Mouse (Mus musculus) bone marrow, adult 2 months (tissue): ENCODE measurements around the gene Polm. TPM values are rescaled to one million over a fixed set of nuclear protein-coding genes. Genes with fewer than 3 reads are reported as not detected.

Experiments used
- H3K27ac ChIP-seq: fragments of 200-500 bp; 2 replicates; pipeline ENCODE4 v1.5.1; 2012; ENCODE audit warnings: low read depth, mild to moderate bottlenecking, control low read depth, inconsistent platforms, low read length; ENCODE audit not compliant: control insufficient read depth, poor library complexity, insufficient read depth
- H3K4me1 ChIP-seq: fragments of 200-500 bp; 2 replicates; pipeline ENCODE4 v1.6.1; 2011; ENCODE audit warnings: low read length; ENCODE audit not compliant: control insufficient read depth, insufficient read depth
- H3K4me3 ChIP-seq: fragments of 200-500 bp; replicated peaks from 2 replicates; pipeline ENCODE3; 2011; ENCODE audit warnings: mild to moderate bottlenecking, low read depth, low read length, control low read depth; ENCODE audit not compliant: control insufficient read depth
- CTCF ChIP-seq: fragments of 200-500 bp; IDR thresholded peaks from 2 replicates; pipeline ENCODE4 v1.5.1; 2011; ENCODE audit warnings: low read length, control low read depth; ENCODE audit not compliant: control insufficient read depth, insufficient read depth
- POLR2A ChIP-seq: fragments of 200-500 bp; IDR thresholded peaks from 2 replicates; pipeline ENCODE4 v1.6.1; 2011; ENCODE audit warnings: low read depth, mild to moderate bottlenecking, control low read depth, low read length, borderline replicate concordance; ENCODE audit not compliant: control insufficient read depth
- WGBS: fragments of 180-500 bp; shearing (Covaris S2); methylation state at CpG from one replicate; pipeline ENCODE4 v1.1.7; 2018; 5-methylcytosine and 5-hydroxymethylcytosine counted together
- polyA plus RNA-seq: library from polyadenylated mRNA; stranded (reverse); fragments of >200 nt; gene quantifications from 2 replicates; pipeline ENCODE4 v1.2.4, GENCODE M21; 2011; ENCODE audit warnings: low replicate concordance; ENCODE audit not compliant: missing spikeins, insufficient read depth, insufficient read length

The Polm gene
- polyA plus RNA-seq, 1 experiment = 42.5 TPM

DNA sequence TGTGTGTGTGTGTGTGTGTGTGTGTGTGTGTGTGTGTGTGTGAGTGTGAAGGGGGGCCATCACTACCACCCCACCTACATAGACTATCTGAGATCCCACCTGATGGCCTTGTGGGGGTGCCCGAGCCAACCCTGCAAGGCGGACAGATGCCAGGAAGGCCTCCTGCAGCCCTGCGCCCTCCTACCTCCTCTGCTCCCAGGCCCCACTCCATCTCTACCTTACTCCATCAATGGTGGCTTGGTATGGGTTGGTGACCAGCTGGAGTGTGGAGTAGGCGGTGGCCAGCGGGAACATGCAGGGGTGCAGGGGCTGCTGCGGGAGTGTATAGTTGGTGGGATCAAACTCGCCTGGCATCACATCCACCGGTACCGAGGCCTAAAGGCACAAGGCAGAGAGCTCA is 35.4 kb upstream of the Polm start:
- TF ChIP-seq POLR2A = no peak
- TF ChIP-seq CTCF = no peak
- WGBS = 93% methylated on average over 9 of the region's 9 CpGs
- H3K4me1 ChIP-seq = no peaks in the 10 kb centered on the region
- H3K4me3 ChIP-seq = no peak overlapping the region
- no peak overlapping the region for H3K27ac ChIP-seq

DNA sequence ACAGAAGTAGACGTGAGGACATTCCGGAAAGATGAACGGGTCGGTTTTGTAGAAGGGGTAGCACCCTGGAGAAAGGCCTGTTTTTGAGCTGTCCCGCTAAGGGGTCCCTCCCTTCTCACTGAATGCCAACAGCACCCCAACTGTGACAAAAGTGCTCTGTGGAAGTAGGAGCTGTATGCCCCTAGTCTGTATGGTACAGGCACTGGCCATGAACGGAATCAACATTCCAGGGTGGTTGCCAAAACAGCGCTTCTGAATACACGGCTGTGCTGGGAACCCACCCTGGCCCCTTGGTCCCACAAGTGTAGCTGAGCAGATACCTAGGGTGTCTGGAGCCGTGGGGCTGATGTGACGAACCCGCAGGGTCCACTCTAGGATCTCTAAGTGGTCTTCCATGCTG is 34.9 kb upstream of the Polm start:
- H3K27ac ChIP-seq = no peak overlapping the region
- H3K4me1 ChIP-seq = no peaks in the 10 kb centered on the region
- TF ChIP-seq CTCF (no peak), POLR2A (no peak)
- WGBS = 91% methylated on average over 11 of the region's 11 CpGs
- no peak overlapping the region for H3K4me3 ChIP-seq

DNA sequence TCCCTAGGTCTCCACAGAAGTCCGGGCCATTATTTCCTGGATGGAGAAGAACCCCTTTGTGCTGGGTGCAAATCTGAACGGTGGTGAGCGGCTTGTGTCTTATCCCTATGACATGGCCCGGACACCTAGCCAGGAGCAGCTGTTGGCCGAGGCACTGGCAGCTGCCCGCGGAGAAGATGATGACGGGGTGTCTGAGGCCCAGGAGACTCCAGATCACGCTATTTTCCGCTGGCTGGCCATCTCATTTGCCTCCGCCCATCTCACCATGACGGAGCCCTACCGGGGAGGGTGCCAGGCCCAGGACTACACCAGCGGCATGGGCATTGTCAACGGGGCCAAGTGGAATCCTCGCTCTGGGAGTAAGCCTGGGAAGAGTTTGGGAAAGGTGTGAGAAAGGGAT is 32.3 kb upstream of the Polm start:
- TF ChIP-seq CTCF (no peak), POLR2A (no peak)
- WGBS = 93% methylated on average over 16 of the region's 16 CpGs
- no peaks in the 10 kb centered on the region for H3K4me1 ChIP-seq
- no peak overlapping the region for H3K4me3 ChIP-seq
- no peak overlapping the region for H3K27ac ChIP-seq

DNA sequence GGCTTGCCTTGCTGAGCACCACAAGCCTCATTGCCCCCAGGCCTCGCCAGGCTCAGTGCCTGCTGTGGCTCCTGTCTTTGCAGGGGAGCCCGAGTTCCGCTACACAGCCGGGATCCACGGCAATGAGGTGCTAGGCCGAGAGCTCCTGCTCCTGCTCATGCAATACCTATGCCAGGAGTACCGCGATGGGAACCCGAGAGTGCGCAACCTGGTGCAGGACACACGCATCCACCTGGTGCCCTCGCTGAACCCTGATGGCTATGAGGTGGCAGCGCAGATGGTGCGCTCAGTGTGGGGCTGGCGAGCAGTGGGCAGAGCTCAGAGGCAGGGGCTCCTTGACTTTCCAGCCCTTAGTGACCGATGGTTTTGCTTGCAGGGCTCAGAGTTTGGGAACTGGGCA is 31.5 kb upstream of the Polm start:
- no peak overlapping the region for H3K4me3 ChIP-seq
- WGBS = 90% methylated on average over 16 of the region's 16 CpGs
- H3K4me1 ChIP-seq = no peaks in the 10 kb centered on the region
- TF ChIP-seq POLR2A (no peak), CTCF (no peak)
- H3K27ac ChIP-seq = no peak overlapping the region

DNA sequence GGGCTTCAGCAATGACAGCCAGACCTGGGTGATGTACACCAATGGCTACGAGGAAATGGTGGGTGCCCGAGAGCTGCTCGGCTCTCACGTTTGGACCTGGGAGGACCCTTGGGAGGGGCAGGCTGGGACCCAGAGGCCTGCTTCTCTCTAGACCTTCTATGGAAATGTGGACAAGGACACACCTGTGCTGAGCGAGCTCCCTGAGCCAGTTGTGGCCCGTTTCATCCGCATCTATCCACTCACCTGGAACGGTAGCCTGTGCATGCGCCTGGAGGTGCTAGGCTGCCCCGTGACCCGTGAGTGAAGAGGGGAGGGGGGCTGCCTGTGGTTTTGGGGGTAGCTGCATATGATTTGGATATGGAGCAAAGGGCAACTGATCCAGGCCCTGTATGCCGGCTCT is 30.5 kb upstream of the Polm start:
- TF ChIP-seq CTCF (no peak), POLR2A (no peak)

DNA sequence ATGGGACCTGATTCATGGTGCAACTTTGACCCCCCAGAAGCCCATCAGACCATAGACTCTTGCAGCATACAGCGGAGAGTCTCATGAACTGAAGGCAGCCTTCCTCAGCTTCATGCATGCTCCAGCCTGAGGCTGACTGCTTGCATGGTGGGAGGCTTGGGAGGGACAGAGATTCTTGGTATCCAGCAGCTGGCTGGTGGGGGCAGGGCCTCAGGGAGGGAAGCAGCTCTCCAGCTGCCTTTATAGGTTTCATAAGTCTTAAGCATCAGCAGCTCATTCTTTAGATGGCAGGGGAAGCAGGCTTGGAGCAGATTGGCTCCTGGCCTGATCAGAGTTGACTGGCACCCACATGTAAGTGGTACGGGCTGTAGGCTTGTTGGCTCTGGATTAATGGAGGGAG is 29.4 kb upstream of the Polm start:
- Histone ChIP-seq H3K27ac (no peak overlapping the region), H3K4me1 (no peaks in the 10 kb centered on the region), H3K4me3 (no peak overlapping the region)
- WGBS = 85% methylated on average over 2 of the region's 2 CpGs
- TF ChIP-seq CTCF = no peak
- TF ChIP-seq POLR2A = no peak

More for the DNA sequence above, 30.5 kb upstream of the Polm start:
- no peak overlapping the region for H3K4me3 ChIP-seq
- H3K27ac ChIP-seq = no peak overlapping the region
- 87% methylated on average over 12 of the region's 12 CpGs for WGBS
- H3K4me1 ChIP-seq = no peaks in the 10 kb centered on the region

DNA sequence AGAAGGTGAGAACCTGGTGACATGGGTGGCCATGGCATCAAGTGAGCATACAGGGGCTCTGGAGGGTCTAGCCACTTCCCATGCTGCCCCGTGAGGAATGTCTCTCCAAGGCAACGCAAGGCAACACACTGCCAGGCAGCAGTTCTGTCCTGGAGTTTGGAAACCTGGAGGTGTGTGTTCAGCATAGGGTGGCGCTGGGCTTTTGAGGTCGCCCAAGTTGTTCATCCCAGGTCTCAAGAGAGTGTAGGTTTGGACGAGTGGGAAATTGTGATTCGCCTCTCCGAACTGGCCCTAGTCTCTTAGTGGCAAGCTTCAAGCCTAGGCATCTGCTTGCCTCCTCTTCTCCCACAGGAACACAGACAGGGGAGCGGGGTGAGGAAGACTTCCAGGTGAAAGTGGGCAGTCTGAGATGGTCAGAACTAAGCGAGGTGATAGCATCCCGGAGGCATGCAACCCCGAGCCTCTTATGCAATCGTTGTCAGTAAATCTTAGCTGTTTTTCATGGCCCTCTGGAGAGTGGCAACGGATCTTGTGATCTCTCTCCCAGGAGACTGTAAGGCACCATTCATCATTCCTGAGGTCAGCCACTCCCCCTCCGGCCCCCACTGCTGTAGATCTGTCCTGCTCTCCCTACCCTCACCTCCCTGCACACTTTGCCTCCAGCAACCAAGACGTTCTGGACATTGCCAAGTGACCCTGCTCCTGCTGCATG is 24.7 kb upstream of the Polm start:
- H3K4me1 ChIP-seq = no peaks in the 10 kb centered on the region
- H3K4me3 ChIP-seq = no peak overlapping the region
- WGBS = 35% methylated on average over 15 of the region's 15 CpGs
- no peak overlapping the region for H3K27ac ChIP-seq
- TF ChIP-seq POLR2A (no peak), CTCF (no peak)

DNA sequence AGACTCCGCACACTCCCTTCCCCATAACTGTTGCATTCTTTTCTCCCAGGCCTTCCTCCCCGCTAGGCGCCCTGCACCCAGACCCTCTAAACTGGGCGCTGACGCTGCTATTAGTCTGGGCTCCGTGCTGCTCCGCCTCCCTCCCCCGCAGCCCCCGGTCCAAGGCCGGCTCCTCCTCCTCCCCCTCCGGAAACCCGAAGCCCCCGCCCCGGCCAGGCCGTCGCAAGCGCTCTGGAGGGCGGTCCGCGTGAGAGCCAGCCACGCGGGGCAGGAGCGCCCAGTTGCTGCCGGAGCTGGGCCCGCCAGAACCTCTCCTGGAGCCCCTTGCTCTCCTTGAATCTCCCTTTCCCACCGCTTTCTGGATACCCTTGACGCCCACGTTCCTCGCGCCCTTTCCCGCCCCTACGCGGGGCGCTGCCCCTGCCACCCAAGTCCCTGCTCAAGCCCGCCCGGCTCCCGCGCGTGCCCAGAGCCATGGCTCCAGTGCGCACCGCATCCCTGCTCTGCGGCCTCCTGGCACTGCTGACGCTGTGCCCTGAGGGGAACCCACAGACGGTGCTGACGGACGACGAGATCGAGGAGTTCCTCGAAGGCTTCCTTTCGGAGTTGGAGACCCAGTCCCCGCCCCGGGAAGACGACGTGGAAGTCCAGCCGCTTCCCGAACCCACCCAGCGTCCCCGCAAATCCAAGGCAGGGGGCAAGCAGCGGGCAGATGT is 24.0 kb upstream of the Polm start, which contains the start of gene Aebp1:
Gene Aebp1 (plus strand): TSS at position 270 of the 716 bp plus-strand sequence.
- no peak within 1 kb of the TSS for H3K4me3 ChIP-seq
- no peaks in the 10 kb centered on the region for H3K4me1 ChIP-seq
- 5% methylated on average over 59 of the region's 59 CpGs for WGBS
- no peak within 1 kb of the TSS for H3K27ac ChIP-seq
- TF ChIP-seq POLR2A (no peak), CTCF (no peak)

DNA sequence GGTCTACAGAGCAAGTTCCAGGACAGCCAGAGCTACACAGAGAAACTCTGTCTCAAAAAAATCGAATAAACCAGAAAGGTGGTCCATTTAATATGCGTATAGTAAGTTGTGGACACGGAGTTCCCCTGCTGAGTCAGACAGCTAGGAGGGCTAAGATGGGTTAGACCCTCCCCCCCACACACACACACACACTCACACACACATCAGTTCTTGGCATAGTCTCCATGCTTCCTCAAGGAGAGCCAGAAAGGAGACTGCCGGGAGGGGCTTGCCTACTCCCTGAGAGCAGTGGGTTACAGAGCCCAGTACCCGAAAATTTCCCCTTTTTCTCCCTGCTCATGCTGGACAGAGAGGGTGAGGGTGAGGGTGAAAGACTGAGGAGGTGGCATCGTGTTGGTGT is 22.8 kb upstream of the Polm start:
- Histone ChIP-seq H3K4me1 (no peaks in the 10 kb centered on the region), H3K27ac (no peak overlapping the region), H3K4me3 (no peak overlapping the region)
- TF ChIP-seq CTCF = no peak
- no peak for TF ChIP-seq POLR2A
- WGBS = 29% methylated on average over 6 of the region's 6 CpGs
